Mouse (Mus musculus): Measurements from ENCODE around the gene Pomp.
A peak's percentile ranks its signal among the peaks of the same experiment; 100 is the strongest.

- TF ChIP-seq POLR2A (IDR thresholded peaks at IDR 0.05; ENCODE audit: extremely low read depth, insufficient read depth, low read length) (no peak), CTCF (IDR thresholded peaks at IDR 0.05; ENCODE audit: low read depth, low read length) (peak; percentile 59)
Measured at GRCm38 (mm10) chr5:147910807-147911509, 50.7 kb downstream of the Pomp start.
